Mouse (Mus musculus) liver, adult 2 months (tissue): ENCODE measurements around the gene Erich3.

Source experiments
- CTCF ChIP-seq: fragments of 200-500 bp; IDR thresholded peaks from 2 replicates; pipeline ENCODE4 v1.5.1; 2011; ENCODE audit warnings: low read depth, low read length, control low read depth
- POLR2A ChIP-seq: fragments of 200-500 bp; IDR thresholded peaks from 2 replicates; pipeline ENCODE4 v1.6.1; 2011; ENCODE audit warnings: low read length, control low read depth; ENCODE audit not compliant: insufficient read depth; ENCODE audit errors: extremely low read depth

GRCm38 (mm10) chr3:154663545-154663944 lies at the start of gene Erich3:
- TF ChIP-seq CTCF (no peak), POLR2A (no peak)
